ENCODE assay signal across 9 mouse cellular contexts in the genomic region with DNA sequence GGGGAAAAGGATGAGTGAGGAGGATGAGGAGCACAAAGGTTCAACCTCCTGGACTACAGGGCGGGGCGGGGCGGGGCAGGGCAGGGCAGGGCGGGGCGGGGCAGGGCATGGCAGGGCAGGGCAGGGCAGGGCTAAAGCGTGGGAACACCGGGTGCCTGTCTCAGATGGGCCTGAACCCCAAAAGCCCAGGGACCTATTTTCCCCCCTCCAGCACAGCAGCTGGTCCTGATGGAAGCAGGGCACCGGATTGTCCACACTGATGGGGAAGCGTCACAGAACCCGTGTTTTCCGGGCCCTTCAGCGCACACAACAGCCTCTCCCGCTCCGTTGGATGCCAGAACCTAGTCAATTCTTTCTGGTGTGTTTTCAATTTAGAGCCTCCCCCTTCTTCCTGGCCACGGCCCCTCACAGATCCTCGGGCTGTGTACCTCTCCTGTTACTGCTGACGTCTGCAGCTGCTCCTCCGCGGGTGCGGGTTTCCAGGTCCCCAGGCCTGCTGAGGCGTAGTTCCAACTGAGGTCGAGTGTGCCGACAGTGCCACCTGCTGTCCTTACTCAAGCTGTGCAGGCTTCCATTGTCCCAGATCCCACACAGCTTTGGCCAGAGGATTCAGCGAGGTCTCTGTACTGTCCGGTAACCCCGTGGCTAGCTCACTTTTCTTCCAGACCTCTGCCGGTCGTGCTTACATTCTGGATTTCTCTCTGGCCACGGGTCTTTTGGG. TPM values are rescaled to one million over a fixed set of nuclear protein-coding genes. Genes with fewer than 3 reads are reported as not detected.
DNase-seq lines count a peak whose midpoint lies in the region; ATAC-seq lines count a peak whose summit lies in the region.
"Had no signal": no experiment of that assay in that cellular context is flagged by ENCODE, and none has a peak within 500 bp of the region (broad histone marks: within the 10 kb centered on the region; RNA-seq: fewer than 3 reads in every experiment).

No protein-coding gene starts in this region.

- H3K9me3 ChIP-seq in forebrain, embryonic 11.5 days (ENCODE audit: control insufficient read depth, low read length), result no peaks in the 10 kb centered on the region
- H3K9me3 ChIP-seq in heart, embryonic 16.5 days (replicated peaks; ENCODE audit: control insufficient read depth, low read length), result no peaks in the 10 kb centered on the region
- no peaks in the 10 kb centered on the region for H3K9me3 ChIP-seq in liver, embryonic 15.5 days (replicated peaks)
- H3K9me3 ChIP-seq in neural tube, embryonic 13.5 days, result no peaks in the 10 kb centered on the region

- H3K4me1 ChIP-seq in brown adipose tissue, adult 24 weeks (ENCODE audit: control insufficient read depth, insufficient read depth, insufficient read length, low read length), result peaks cover under 1% of the 10 kb centered on the region
- peaks cover 27% of the 10 kb centered on the region for H3K4me1 ChIP-seq in forebrain, embryonic 11.5 days (replicated peaks; ENCODE audit: control insufficient read depth, insufficient read depth, low read length)
- H3K4me1 ChIP-seq in heart, embryonic 16.5 days (ENCODE audit: control insufficient read depth, insufficient read depth, low read length), result peaks cover 37% of the 10 kb centered on the region
- peaks cover 12% of the 10 kb centered on the region for H3K4me1 ChIP-seq in liver, embryonic 15.5 days (replicated peaks)
- H3K4me1 ChIP-seq in neural tube, embryonic 13.5 days (replicated peaks), result peaks cover 66% of the 10 kb centered on the region

- peak overlapping the region; percentile 70 for H3K9ac ChIP-seq in forebrain, embryonic 11.5 days (ENCODE audit: low read length)
- H3K9ac ChIP-seq in heart, embryonic 16.5 days (ENCODE audit: low read length), result peak overlapping the region; percentile 68
- no peak overlapping the region for H3K9ac ChIP-seq in liver, embryonic 15.5 days
- peak overlapping the region; percentile 75 for H3K9ac ChIP-seq in neural tube, embryonic 13.5 days

- DNase-seq in CD4-positive helper T cell, adult 2 months (ENCODE audit: low read depth, low spot score), result peak; percentile 61
- DNase-seq in forebrain, embryonic 11.5 days (ENCODE audit: low spot score), result peak; percentile 93
- DNase-seq in kidney, postnatal 36 days, result peak; percentile 86 to 90
- peak; percentile 68 for DNase-seq in telencephalon, adult 2 months (ENCODE audit: low read depth, low spot score)

- 0 out of 2 replicates have a peak, but pooled peaks cover 2% of the 10 kb centered on the region for H3K27me3 ChIP-seq in forebrain, embryonic 11.5 days (ENCODE audit: control insufficient read depth, insufficient read depth, low read length)
- H3K27me3 ChIP-seq in heart, embryonic 16.5 days (ENCODE audit: control insufficient read depth, insufficient read depth, low read length), result no peaks in the 10 kb centered on the region
- 0 out of 2 replicates have a peak, but pooled peaks cover 16% of the 10 kb centered on the region for H3K27me3 ChIP-seq in liver, embryonic 15.5 days
- H3K27me3 ChIP-seq in neural tube, embryonic 13.5 days, result no peaks in the 10 kb centered on the region

- peak overlapping the region; percentile 32; the same call in 1 of the 2 replicates for H3K27ac ChIP-seq in brown adipose tissue, adult 24 weeks (replicated peaks; ENCODE audit: low read depth, low read length)
- no peak overlapping the region for H3K27ac ChIP-seq in forebrain, embryonic 11.5 days (ENCODE audit: low read depth, low read length)
- H3K27ac ChIP-seq in heart, embryonic 16.5 days (ENCODE audit: low read length), result peak overlapping the region; percentile 16; the same call in 1 of the 2 replicates
- no peak overlapping the region for H3K27ac ChIP-seq in liver, embryonic 15.5 days (replicated peaks)
- H3K27ac ChIP-seq in neural tube, embryonic 13.5 days (replicated peaks), result peak overlapping the region; percentile 83

- no peaks in the 10 kb centered on the region for H3K36me3 ChIP-seq in forebrain, embryonic 11.5 days (ENCODE audit: control insufficient read depth, insufficient read depth, low read length)
- H3K36me3 ChIP-seq in heart, embryonic 16.5 days (ENCODE audit: control insufficient read depth, insufficient read depth), result no peaks in the 10 kb centered on the region
- H3K36me3 ChIP-seq in liver, embryonic 15.5 days (replicated peaks), result no peaks in the 10 kb centered on the region
- no peaks in the 10 kb centered on the region for H3K36me3 ChIP-seq in neural tube, embryonic 13.5 days

- peak overlapping the region; percentile 54 for H3K4me2 ChIP-seq in forebrain, embryonic 11.5 days (ENCODE audit: low read depth, low read length, severe bottlenecking)
- H3K4me2 ChIP-seq in heart, embryonic 16.5 days (ENCODE audit: low read depth, low read length), result peak overlapping the region; percentile 65
- peak overlapping the region; percentile 51 for H3K4me2 ChIP-seq in liver, embryonic 15.5 days
- H3K4me2 ChIP-seq in neural tube, embryonic 13.5 days, result peak overlapping the region; percentile 55

- WGBS in forebrain, embryonic 11.5 days, result 5% methylated on average over 29 of the region's 29 CpGs
- 13% methylated on average over 29 of the region's 29 CpGs for WGBS in heart, embryonic 16.5 days
- WGBS in liver, embryonic 15.5 days (ENCODE audit: insufficient replicate concordance), result 9% methylated on average over 29 of the region's 29 CpGs
- 6% methylated on average over 29 of the region's 29 CpGs for WGBS in neural tube, embryonic 13.5 days

- peak overlapping the region; percentile 57 for H3K4me3 ChIP-seq in brown adipose tissue, adult 24 weeks (ENCODE audit: insufficient read depth, low read depth, low read length)
- peak overlapping the region; percentile 22 for H3K4me3 ChIP-seq in forebrain, embryonic 11.5 days (ENCODE audit: low read depth, low read length)
- H3K4me3 ChIP-seq in heart, embryonic 16.5 days (ENCODE audit: low read length), result peak overlapping the region; percentile 39
- H3K4me3 ChIP-seq in liver, embryonic 15.5 days (replicated peaks), result no peak overlapping the region
- H3K4me3 ChIP-seq in neural tube, embryonic 13.5 days, result peak overlapping the region; percentile 31
- H3K4me3 ChIP-seq: erythroblast, embryonic 14.5 days had no signal

- peak; percentile 84 for ATAC-seq in forebrain, embryonic 11.5 days (replicated peaks; ENCODE audit: low FRiP score)
- ATAC-seq in heart, embryonic 16.5 days (replicated peaks; ENCODE audit: extremely low read depth, insufficient read depth, low FRiP score), result peak; percentile 79
- peak; percentile 47 for ATAC-seq in liver, embryonic 15.5 days (ENCODE audit: insufficient read depth)
- peak; percentile 84 for ATAC-seq in neural tube, embryonic 13.5 days (ENCODE audit: low read depth)

RNA-seq across cellular contexts. Expression of gene Apol7a, which starts 40.4 kb away (rescaled TPM):
- polyA plus RNA-seq in brown adipose tissue, adult 24 weeks (2012; ENCODE audit: insufficient read depth, insufficient read length, missing spikeins), result not detected in 2 replicates
- polyA plus RNA-seq in forebrain, embryonic 11.5 days (2014; fragmentation: Nextera tagmentation; extraction: Ambion mirVana), result not detected in 2 replicates
- polyA plus RNA-seq in heart, embryonic 16.5 days (2015; fragmentation: Nextera tagmentation; extraction: Ambion mirVana), result 0.19 and 0.39 TPM in 2 replicates
- polyA plus RNA-seq in liver, embryonic 15.5 days (2015; fragmentation: Nextera tagmentation; extraction: Ambion mirVana), result 1.8 and 2.6 TPM in 2 replicates
- 0.29 TPM in 1 of 2 replicates, not detected in the other for polyA plus RNA-seq in neural tube, embryonic 13.5 days (2015; fragmentation: Nextera tagmentation; extraction: Ambion mirVana)
- polyA plus RNA-seq: erythroblast, embryonic 14.5 days had no signal

RNA-seq across cellular contexts. Expression of gene Rbfox2, which starts 51.7 kb away (rescaled TPM):
- 23.6 and 30.5 TPM in 2 replicates for polyA plus RNA-seq in brown adipose tissue, adult 24 weeks (2012; ENCODE audit: insufficient read depth, insufficient read length, missing spikeins)
- 68.2 and 77.6 TPM in 2 replicates for polyA plus RNA-seq in forebrain, embryonic 11.5 days (2014; fragmentation: Nextera tagmentation; extraction: Ambion mirVana)
- polyA plus RNA-seq in heart, embryonic 16.5 days (2015; fragmentation: Nextera tagmentation; extraction: Ambion mirVana), result 61.8 and 64.7 TPM in 2 replicates
- 9.8 and 10.8 TPM in 2 replicates for polyA plus RNA-seq in liver, embryonic 15.5 days (2015; fragmentation: Nextera tagmentation; extraction: Ambion mirVana)
- polyA plus RNA-seq in neural tube, embryonic 13.5 days (2015; fragmentation: Nextera tagmentation; extraction: Ambion mirVana), result 136 and 156 TPM in 2 replicates
- polyA plus RNA-seq: erythroblast, embryonic 14.5 days had no signal

RNA-seq across cellular contexts. Expression of gene Apol9a, which starts 52.5 kb away (rescaled TPM):
- not detected in 2 replicates for polyA plus RNA-seq in brown adipose tissue, adult 24 weeks (2012; ENCODE audit: insufficient read depth, insufficient read length, missing spikeins)
- polyA plus RNA-seq in forebrain, embryonic 11.5 days (2014; fragmentation: Nextera tagmentation; extraction: Ambion mirVana), result not detected in 2 replicates
- polyA plus RNA-seq in heart, embryonic 16.5 days (2015; fragmentation: Nextera tagmentation; extraction: Ambion mirVana), result 0.60 and 0.64 TPM in 2 replicates
- polyA plus RNA-seq in liver, embryonic 15.5 days (2015; fragmentation: Nextera tagmentation; extraction: Ambion mirVana), result 0.07 TPM in 1 of 2 replicates, not detected in the other
- 0.41 and 0.43 TPM in 2 replicates for polyA plus RNA-seq in neural tube, embryonic 13.5 days (2015; fragmentation: Nextera tagmentation; extraction: Ambion mirVana)
- polyA plus RNA-seq: erythroblast, embryonic 14.5 days had no signal

Comparison
In these comparisons a context has a peak if more than half of its experiments do, and no peak if none do; other contexts are left out.
1. H3K27ac ChIP-seq: peak in brown adipose tissue, adult 24 weeks (single experiment), heart, embryonic 16.5 days (single experiment) and neural tube, embryonic 13.5 days (single experiment); none in forebrain, embryonic 11.5 days (single experiment) and liver, embryonic 15.5 days (single experiment).
2. Peak in every context shown above with its lines, with median percentiles within 50 percentile points of each other: DNase-seq, ATAC-seq and H3K4me2 ChIP-seq.